Mouse (Mus musculus): ENCODE measurements at regions not wholly inside any gene's neighbourhood (a gene's known extent, or its start where the extent isn't known, plus 50 kb on each side); places are given as distances from the start of the nearest gene placed in this dataset.

DNA sequence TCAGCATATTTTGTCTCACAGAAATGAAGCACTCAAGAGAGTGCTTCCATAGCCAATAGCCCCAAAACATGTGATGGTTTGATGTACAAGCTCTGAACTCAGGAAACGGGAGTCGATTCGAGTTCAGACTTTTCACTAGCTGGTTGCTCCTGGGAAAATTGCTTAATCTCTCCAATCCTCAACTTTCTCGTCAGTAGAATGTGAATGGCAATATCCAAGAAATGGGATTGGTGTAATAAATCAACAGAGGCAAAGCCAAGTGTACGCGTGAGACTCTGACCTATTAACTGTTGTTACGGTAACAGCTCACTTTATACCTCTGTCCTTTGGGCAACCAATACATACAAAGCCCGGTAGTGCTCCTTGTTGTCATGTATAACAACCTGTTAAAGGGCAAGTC lies 94.6 kb downstream of the Cog6 start:
- TF ChIP-seq POLR2AphosphoS5 (IDR thresholded peaks at IDR 0.05; ENCODE audit: insufficient replicate concordance, low read depth, low read length) (no peak), CTCF (IDR thresholded peaks at IDR 0.05; ENCODE audit: low read depth, low read length) (no peak), GATA1 (IDR thresholded peaks at IDR 0.05; ENCODE audit: borderline replicate concordance, low read length) (no peak), TAL1 (conservative IDR thresholded peaks at IDR 0.05; ENCODE audit: low read depth, low read length) (no peak), GATA2 (IDR thresholded peaks at IDR 0.05; ENCODE audit: borderline replicate concordance, low read depth, low read length) (no peak)
